13 mouse cellular contexts compared by ENCODE assay signal in genomic region chr11:22846093-22846835, GRCm38 (mm10). TPM values are rescaled to one million over a fixed set of nuclear protein-coding genes. Genes with fewer than 3 reads are reported as not detected.
DNase-seq lines count a peak whose midpoint lies in the region; ATAC-seq and TF ChIP-seq lines count a peak whose summit lies in the region.
"Had no signal": no experiment of that assay in that cellular context is flagged by ENCODE, and none has a peak within 500 bp of the region (broad histone marks: within the 10 kb centered on the region; RNA-seq: fewer than 3 reads in every experiment).

No protein-coding gene starts in this region.

- intact Hi-C loops in left cerebral cortex, postnatal 4 days (cut with DNase I) = no loop called here
- intact Hi-C loops in left cerebral cortex, postnatal 10 days (cut with DNase I) = no loop called here

- no peak overlapping the region for H3K4me3 ChIP-seq in thymus, adult 2 months (ENCODE audit: control insufficient read depth, insufficient read depth, low read length)
- no peak overlapping the region for H3K4me3 ChIP-seq in forebrain, embryonic 12.5 days (replicated peaks)
- H3K4me3 ChIP-seq: hindbrain, embryonic 15.5 days; limb, embryonic 12.5 days had no signal

- 7% methylated on average over 6 of the region's 6 CpGs for WGBS in thymus, adult 2 months
- 48% methylated on average over 6 of the region's 6 CpGs for WGBS in forebrain, embryonic 12.5 days

- no peaks in the 10 kb centered on the region for H3K36me3 ChIP-seq in thymus, adult 2 months (ENCODE audit: control insufficient read depth, insufficient read depth, low read length)
- H3K36me3 ChIP-seq in forebrain, embryonic 12.5 days (replicated peaks) = no peaks in the 10 kb centered on the region
- H3K36me3 ChIP-seq: hindbrain, embryonic 15.5 days; limb, embryonic 12.5 days had no signal

- no peak for ATAC-seq in forebrain, embryonic 12.5 days (ENCODE audit: low FRiP score)

- no peak overlapping the region for H3K9ac ChIP-seq in forebrain, embryonic 12.5 days
- H3K9ac ChIP-seq: hindbrain, embryonic 15.5 days; limb, embryonic 12.5 days had no signal

- TF ChIP-seq CTCF in thymus, adult 2 months (IDR thresholded peaks at IDR 0.05; ENCODE audit: borderline replicate concordance, control insufficient read depth, extremely low read depth, insufficient read depth, low read length, poor library complexity) = no peak

- H3K27ac ChIP-seq in thymus, adult 2 months (ENCODE audit: control insufficient read depth, insufficient read depth, low read length) = peak overlapping the region; percentile 92
- H3K27ac ChIP-seq in forebrain, embryonic 12.5 days = no peak overlapping the region
- H3K27ac ChIP-seq: hindbrain, embryonic 15.5 days; limb, embryonic 12.5 days had no signal

- H3K4me2 ChIP-seq in forebrain, embryonic 12.5 days = no peak overlapping the region
- H3K4me2 ChIP-seq: heart, embryonic 11.5 days; hindbrain, embryonic 15.5 days; limb, embryonic 12.5 days had no signal

- no peak for TF ChIP-seq POLR2A in thymus, adult 2 months (IDR thresholded peaks at IDR 0.05; ENCODE audit: control insufficient read depth, extremely low read depth, insufficient read depth, low read length, poor library complexity)

- H3K4me1 ChIP-seq in thymus, adult 2 months (replicated peaks; ENCODE audit: control insufficient read depth, insufficient read depth, low read length) = peaks cover 64% of the 10 kb centered on the region
- no peaks in the 10 kb centered on the region for H3K4me1 ChIP-seq in forebrain, embryonic 12.5 days

- peak; percentile 3 for DNase-seq in adrenal gland, postnatal 14 days
- DNase-seq in adrenal gland, postnatal 4 days (ENCODE audit: low spot score in 2 of 2) = no peak
- DNase-seq in left cerebral cortex, postnatal 4 days = peak; percentile 27
- DNase-seq in left cerebral cortex, postnatal 10 days (ENCODE audit: extremely low spot score in 1 of 2, low spot score in 2 of 2) = no peak
- DNase-seq in induced T-regulatory cell, adult 2 months (ENCODE audit: low read depth) = peak; percentile 60
- peak; percentile 47 for DNase-seq in thymus, adult 2 months
- no peak for DNase-seq in layer of hippocampus, adult 18-20 months (ENCODE audit: low spot score in 2 of 2)
- DNase-seq: cerebellum, adult 11-12 months; lung, postnatal 4 days had no signal

- no peaks in the 10 kb centered on the region for H3K27me3 ChIP-seq in thymus, adult 2 months (ENCODE audit: control insufficient read depth, insufficient read depth, low read length)
- H3K27me3 ChIP-seq in forebrain, embryonic 12.5 days = no peaks in the 10 kb centered on the region
- H3K27me3 ChIP-seq: hindbrain, embryonic 15.5 days; limb, embryonic 12.5 days had no signal

- H3K9me3 ChIP-seq in forebrain, embryonic 12.5 days = no peaks in the 10 kb centered on the region
- H3K9me3 ChIP-seq: hindbrain, embryonic 15.5 days; limb, embryonic 12.5 days had no signal

RNA-seq across cellular contexts. Expression of gene B3gnt2, which starts 14.5 kb away (rescaled TPM):
- total RNA-seq in adrenal gland, postnatal 14 days (2021) = 43.9 and 46.6 TPM in 2 replicates
- 10 to 100 TPM; 52.7 to 60.0 TPM for total RNA-seq in adrenal gland, postnatal 4 days (2021)
- total RNA-seq in left cerebral cortex, postnatal 4 days (2021) = 1 to 10 TPM; 4.1 to 4.3 TPM
- 10 to 100 TPM in 1 of 2 experiments, 1 to 10 TPM in 1; 8.1 to 16.0 TPM for total RNA-seq in left cerebral cortex, postnatal 10 days (2021)
- 35.4 and 41.4 TPM in 2 replicates for polyA plus RNA-seq in thymus, adult 2 months (2012; rRNA removed)
- polyA plus RNA-seq in forebrain, embryonic 12.5 days (2016; fragmentation: Nextera tagmentation; extraction: Ambion mirVana) = 2.6 and 3.5 TPM in 2 replicates
- total RNA-seq in layer of hippocampus, adult 18-20 months (2021) = 10 to 100 TPM; 12.9 to 14.7 TPM

Comparison
In these comparisons a context has a peak if more than half of its experiments do, and no peak if none do; other contexts are left out.
1. DNase-seq: peak in adrenal gland, postnatal 14 days (single experiment), left cerebral cortex, postnatal 4 days (single experiment), induced T-regulatory cell, adult 2 months (single experiment) and thymus, adult 2 months (single experiment); none in adrenal gland, postnatal 4 days (0 of 2), left cerebral cortex, postnatal 10 days (0 of 2) and layer of hippocampus, adult 18-20 months (0 of 2).